Mouse (Mus musculus) lung, postnatal 0 days (tissue): ENCODE measurements around the gene Rex1bd. TPM values are rescaled to one million over a fixed set of nuclear protein-coding genes. Genes with fewer than 3 reads are reported as not detected.
A peak's percentile ranks its signal among the peaks of the same experiment; 100 is the strongest.

Source experiments
- ATAC-seq: fragments of 200-750 bp; cut with Nextera tagmentation; 2 replicates; pipeline ENCODE4 v1.8.0; 2017; ENCODE audit warnings: moderate library complexity
- DNase-seq: peaks from one replicate; pipeline ENCODE4 v3.0.0-alpha.2; 2016; ENCODE audit warnings: low spot score
- H3K27ac ChIP-seq: fragments of 300-500 bp; sonication (generic); 2 replicates; pipeline ENCODE4 v1.5.1; 2014; ENCODE audit warnings: antibody characterized with exemption, mild to moderate bottlenecking, low read length, mixed read lengths
- H3K27me3 ChIP-seq: fragments of 300-500 bp; sonication (generic); replicated peaks from 2 replicates; pipeline ENCODE4 v1.6.1; 2014; ENCODE audit warnings: low read length, mixed read lengths; ENCODE audit not compliant: insufficient read depth
- H3K36me3 ChIP-seq: fragments of 300-500 bp; sonication (generic); 2 replicates; pipeline ENCODE4 v1.6.1; 2014; ENCODE audit warnings: low read length, mixed read lengths; ENCODE audit not compliant: insufficient read depth
- H3K4me1 ChIP-seq: fragments of 300-500 bp; sonication (generic); 2 replicates; pipeline ENCODE4 v1.6.1; 2014; ENCODE audit warnings: antibody characterized with exemption, low read depth, low read length, mixed read lengths; ENCODE audit not compliant: insufficient read depth
- H3K4me2 ChIP-seq: fragments of 300-500 bp; sonication (generic); replicated peaks from 2 replicates; pipeline ENCODE4 v1.6.1; 2014; ENCODE audit warnings: low read depth, mild to moderate bottlenecking, low read length, moderate library complexity, mixed read lengths
- H3K4me3 ChIP-seq: fragments of 300-500 bp; sonication (generic); 2 replicates; pipeline ENCODE4 v1.5.1; 2014; ENCODE audit warnings: low read depth, low read length
- H3K9ac ChIP-seq: fragments of 300-500 bp; sonication (generic); replicated peaks from 2 replicates; pipeline ENCODE4 v1.6.1; 2014; ENCODE audit warnings: low read depth, mild to moderate bottlenecking
- H3K9me3 ChIP-seq: fragments of 300-500 bp; sonication (generic); 2 replicates; pipeline ENCODE4 v1.6.1; 2016; ENCODE audit warnings: low read length, mixed read lengths
- CTCF ChIP-seq: IDR thresholded peaks from 2 replicates; pipeline ENCODE4 v1.5.1; 2016; ENCODE audit warnings: antibody characterized with exemption, mild to moderate bottlenecking
- EP300 ChIP-seq: IDR thresholded peaks from 2 replicates; pipeline ENCODE4 v1.6.1; 2016; ENCODE audit warnings: antibody characterized with exemption, mild to moderate bottlenecking, control low read depth
- WGBS: fragments of 180-500 bp; shearing (Covaris S2); extraction: QIAGEN DNeasy Blood & Tissue Kit; methylation state at CpG from one replicate; pipeline ENCODE4 v1.1.7; 2014; 5-methylcytosine and 5-hydroxymethylcytosine counted together
- polyA plus RNA-seq: library from polyadenylated mRNA; unstranded; fragments of >200 nt; fragmentation: Nextera tagmentation; extraction: Ambion mirVana; gene quantifications from 2 replicates; pipeline ENCODE4 v1.2.1, GENCODE M21; 2015

Gene Rex1bd
- 103 and 117 TPM in 2 replicates for polyA plus RNA-seq

DNA sequence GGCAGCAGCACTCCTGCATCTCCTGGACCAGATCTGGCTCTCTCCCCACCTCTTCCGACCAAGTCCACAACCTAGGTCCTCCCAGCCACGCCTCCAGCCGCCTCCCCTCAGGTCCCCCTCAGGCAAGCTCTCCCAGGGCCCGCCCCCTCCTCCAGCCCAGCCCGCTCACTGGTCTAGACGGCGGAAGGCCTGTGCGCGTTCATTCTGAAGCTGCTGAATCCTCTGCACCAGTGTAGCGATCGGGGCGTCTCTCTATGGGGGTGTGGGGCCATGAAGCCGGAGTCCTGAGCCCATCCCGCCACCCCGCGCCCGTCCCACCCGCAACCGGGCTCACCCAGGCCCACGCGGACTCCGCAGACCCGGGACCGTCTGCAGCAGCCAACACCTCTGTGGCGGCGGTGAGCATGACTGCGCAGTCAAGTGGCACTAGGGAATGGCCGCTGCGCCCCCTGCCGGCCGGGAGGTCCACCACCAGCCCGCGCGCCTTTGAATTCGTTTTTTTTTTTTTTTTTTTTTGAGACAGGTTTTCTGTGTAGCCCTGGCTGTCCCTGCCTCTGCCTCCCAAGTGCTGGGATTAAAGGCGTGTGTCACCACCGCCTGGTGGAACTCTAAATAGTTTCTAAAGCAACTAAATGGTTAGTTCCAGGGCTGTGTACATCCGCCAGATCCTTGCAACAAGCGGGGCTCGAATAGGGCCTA is at the start of gene Rex1bd:
Gene Rex1bd, minus strand, starts transcription at position 425 of the 699 bp plus-strand sequence.
- WGBS: 5% methylated on average over 40 of the region's 40 CpGs
- Histone ChIP-seq H3K27ac (peak within 1 kb of the TSS; percentile 80), H3K4me3 (peak within 1 kb of the TSS; percentile 76), H3K4me1 (peaks cover 22% of the 10 kb centered on the region), H3K27me3 (peaks cover 12% of the 10 kb centered on the region; the same call in 1 of the 2 replicates), H3K9me3 (no peaks in the 10 kb centered on the region), H3K9ac (peak within 1 kb of the TSS; percentile 62), H3K36me3 (peaks cover 6% of the 10 kb centered on the region; the same call in 1 of the 2 replicates), H3K4me2 (peak within 1 kb of the TSS; percentile 71)
- DNase-seq (peak; percentile 97), ATAC-seq (peak; percentile 86)
- TF ChIP-seq EP300 (no peak), CTCF (peak; percentile 88)

DNA sequence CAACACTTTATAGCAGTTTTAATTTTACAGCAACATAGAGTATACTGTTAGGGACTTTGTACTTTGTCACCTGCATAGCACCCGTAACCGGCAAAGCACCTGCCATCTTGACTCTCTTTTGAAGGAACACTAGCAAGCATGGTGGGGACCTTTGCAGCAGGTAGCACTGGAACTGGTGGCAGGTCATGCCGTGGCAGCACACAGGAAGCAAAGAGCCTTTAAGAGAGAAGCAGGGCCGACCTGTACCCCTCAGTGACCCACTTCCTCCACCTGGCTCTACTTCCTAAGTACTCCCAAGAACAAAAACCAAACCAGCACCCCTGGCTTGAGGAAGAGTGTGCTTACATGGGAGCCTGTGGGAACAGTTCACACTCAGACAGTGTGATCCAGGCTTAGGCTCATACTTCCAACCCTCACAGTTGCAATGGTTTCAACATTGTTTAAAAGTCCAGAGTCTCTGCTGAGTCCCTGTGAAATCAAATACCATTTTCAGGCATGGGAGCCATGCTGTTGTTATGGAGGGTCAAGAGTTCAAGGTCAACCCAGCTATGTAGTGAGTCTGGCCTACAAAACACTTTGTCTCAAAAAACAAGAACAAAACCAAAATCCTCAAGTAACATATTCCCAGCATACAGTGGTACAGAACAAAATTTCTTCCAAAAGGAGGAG is 48.7 kb upstream of the Rex1bd start:
- Histone ChIP-seq H3K9ac (no peak overlapping the region), H3K27ac (peak overlapping the region; percentile 20; the same call in 1 of the 2 replicates), H3K4me2 (no peak overlapping the region), H3K9me3 (no peaks in the 10 kb centered on the region), H3K36me3 (no peaks in the 10 kb centered on the region), H3K27me3 (no peaks in the 10 kb centered on the region), H3K4me3 (no peak overlapping the region), H3K4me1 (peaks cover 36% of the 10 kb centered on the region)
- 83% methylated on average over 4 of the region's 4 CpGs for WGBS
- DNase-seq (no peak), ATAC-seq (no peak)
- no peak for TF ChIP-seq CTCF
- TF ChIP-seq EP300: no peak

DNA sequence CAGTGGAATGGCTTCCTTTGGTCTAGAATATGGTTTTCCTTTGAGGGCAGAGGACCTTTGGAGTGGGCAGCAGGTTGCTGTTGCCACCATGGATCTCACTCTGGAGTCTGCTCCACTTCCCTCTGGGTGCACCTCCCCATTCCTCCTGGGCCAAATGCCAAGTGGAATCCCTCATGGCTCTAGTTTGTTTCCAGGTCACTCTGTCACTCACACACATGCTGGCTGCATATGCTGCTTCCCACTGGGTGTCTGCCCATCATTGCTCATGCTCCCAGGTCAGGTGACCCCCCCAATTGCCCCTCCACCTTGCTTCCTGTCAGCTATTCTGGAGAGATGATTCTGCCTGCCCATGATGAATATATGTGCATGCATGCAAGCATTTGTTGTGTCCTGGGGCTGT is 47.2 kb upstream of the Rex1bd start:
- DNase-seq: peak; percentile 38
- no peaks in the 10 kb centered on the region for H3K27me3 ChIP-seq
- no peak overlapping the region for H3K4me2 ChIP-seq
- H3K9me3 ChIP-seq: no peaks in the 10 kb centered on the region
- TF ChIP-seq EP300 (no peak), CTCF (no peak)
- peak; percentile 13; the same call in 1 of the 2 replicates for ATAC-seq
- no peak overlapping the region for H3K4me3 ChIP-seq
- H3K9ac ChIP-seq: no peak overlapping the region
- no peaks in the 10 kb centered on the region for H3K36me3 ChIP-seq
- peak overlapping the region; percentile 22; the same call in 1 of the 2 replicates for H3K27ac ChIP-seq
- peaks cover 32% of the 10 kb centered on the region for H3K4me1 ChIP-seq

DNA sequence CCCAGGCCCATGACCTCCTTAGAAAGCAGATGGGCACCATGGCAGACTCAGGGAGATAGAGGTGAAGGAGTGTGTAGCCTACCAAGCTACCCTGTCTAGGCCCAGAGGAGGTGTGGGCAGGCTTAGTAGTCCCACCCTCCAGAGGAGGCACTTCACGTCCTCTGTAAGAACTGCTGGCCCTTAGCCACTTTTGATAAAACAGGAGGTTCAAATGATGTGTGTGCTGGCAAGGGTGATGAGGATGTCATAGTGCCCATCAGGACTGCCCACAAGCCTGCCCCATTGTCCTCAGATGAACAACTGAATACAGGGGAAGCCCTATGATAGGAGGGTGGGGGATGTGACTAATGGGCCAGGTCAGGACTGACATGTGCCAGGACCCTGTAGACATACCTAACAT is 46.3 kb upstream of the Rex1bd start:
- H3K4me2 ChIP-seq: no peak overlapping the region
- no peak for TF ChIP-seq EP300
- no peak for TF ChIP-seq CTCF
- WGBS: 0% methylated on average over 1 of the region's 1 CpGs
- ATAC-seq (peak; percentile 57), DNase-seq (peak; percentile 49)
- no peaks in the 10 kb centered on the region for H3K36me3 ChIP-seq
- H3K9me3 ChIP-seq: no peaks in the 10 kb centered on the region
- no peak overlapping the region for H3K4me3 ChIP-seq
- H3K27me3 ChIP-seq: no peaks in the 10 kb centered on the region
- H3K27ac ChIP-seq: no peak overlapping the region
- H3K4me1 ChIP-seq: peaks cover 28% of the 10 kb centered on the region
- no peak overlapping the region for H3K9ac ChIP-seq

DNA sequence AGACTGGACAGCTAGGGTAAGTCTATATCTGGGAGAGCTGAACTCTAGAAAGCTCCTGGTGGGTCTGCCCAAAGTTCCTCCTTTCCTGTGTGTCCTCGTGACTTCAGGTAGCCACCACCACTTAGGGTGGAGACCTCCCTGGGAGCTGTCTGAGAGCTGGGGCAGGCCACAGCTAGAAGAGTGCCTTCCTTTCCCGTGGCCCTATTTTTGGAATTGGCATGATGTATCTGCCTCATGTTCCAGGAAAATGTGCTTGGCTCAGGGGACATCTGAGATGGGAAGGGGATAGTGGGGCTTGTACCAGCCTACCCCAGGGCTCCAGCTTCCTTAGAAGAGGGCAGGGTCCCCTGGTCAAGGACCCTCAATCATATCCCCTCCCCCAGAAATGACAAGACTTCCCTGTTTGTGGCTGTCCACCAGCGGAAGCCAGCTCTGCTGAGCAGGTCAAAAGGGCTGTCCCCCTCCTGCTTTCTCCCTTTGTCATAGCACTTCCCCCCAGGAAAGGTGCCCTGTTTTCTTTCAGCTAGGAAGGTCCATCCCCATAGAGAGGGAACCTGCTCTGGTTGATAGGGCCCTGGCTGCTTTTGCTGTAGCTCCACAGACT is 45.1 kb upstream of the Rex1bd start:
- no peak overlapping the region for H3K4me2 ChIP-seq
- H3K4me3 ChIP-seq: no peak overlapping the region
- ATAC-seq (no peak), DNase-seq (no peak)
- H3K9ac ChIP-seq: no peak overlapping the region
- TF ChIP-seq CTCF (no peak), EP300 (no peak)
- H3K27me3 ChIP-seq: no peaks in the 10 kb centered on the region
- 23% methylated on average over 3 of the region's 3 CpGs for WGBS
- H3K9me3 ChIP-seq: no peaks in the 10 kb centered on the region
- no peak overlapping the region; the same call in 1 of the 2 replicates for H3K27ac ChIP-seq
- peaks cover 25% of the 10 kb centered on the region for H3K4me1 ChIP-seq
- no peaks in the 10 kb centered on the region for H3K36me3 ChIP-seq
